Mouse (Mus musculus): ENCODE measurements around the gene Gm42791.
A peak's percentile ranks its signal among the peaks of the same experiment; 100 is the strongest.

Gm42791 gene

DNA sequence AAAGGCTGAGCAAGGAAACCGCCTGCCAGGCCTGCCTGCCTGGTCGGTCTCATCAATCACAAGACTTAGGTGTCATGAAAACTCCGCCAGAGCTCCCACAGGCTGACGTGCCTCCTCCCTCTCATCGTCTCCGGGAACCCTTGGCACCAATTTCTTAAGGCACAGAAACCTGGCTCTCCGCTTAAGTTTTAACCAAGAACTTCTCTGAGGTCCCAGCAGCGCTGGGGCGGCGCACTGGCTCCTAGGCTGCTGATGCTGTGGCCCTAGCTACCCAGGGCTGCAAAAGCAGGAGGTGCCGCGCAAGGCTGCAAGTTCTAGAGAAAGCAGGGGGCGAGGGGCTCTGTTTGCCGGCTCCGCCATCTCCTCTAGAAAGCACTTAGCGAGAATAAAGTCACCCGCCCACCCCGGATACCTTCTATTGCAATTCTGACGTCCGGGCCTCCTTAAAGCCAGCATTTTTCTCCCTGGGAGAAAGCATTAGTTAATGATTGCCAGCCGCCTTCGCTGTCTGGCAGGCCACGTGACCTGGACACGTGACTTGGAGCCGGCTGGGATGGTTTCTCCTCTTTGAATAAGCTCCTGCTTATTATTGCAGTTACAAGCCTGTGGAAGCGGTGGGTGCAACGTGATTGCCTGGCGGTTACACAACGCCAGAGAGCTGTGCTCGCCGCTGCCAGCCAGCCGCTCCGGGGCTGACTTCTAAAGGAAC is at the start of gene Gm42791:
Gene Gm42791 (minus strand): TSS at position 442 of the 709 bp plus-strand sequence.
- DNase-seq, result peak; percentile 96

DNA sequence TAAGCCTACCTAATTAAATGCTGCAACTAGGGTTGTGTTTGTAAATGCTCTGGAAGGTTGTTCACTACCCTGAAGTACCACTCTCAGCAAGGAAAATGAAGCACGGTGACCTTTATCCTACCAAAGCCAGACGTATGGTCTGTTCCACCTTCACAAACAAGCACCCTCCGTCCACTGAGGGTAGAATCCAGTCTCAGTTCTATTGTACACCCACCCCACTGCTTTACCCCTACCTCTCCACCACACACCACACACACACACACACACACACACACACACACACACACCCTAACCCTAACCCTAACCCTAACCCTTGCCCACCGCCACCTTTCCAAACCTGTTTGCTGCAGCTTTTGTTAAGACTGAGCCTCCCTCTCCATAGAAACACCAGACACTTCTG is 49.1 kb upstream of the Gm42791 start:
- DNase-seq, result no peak

DNA sequence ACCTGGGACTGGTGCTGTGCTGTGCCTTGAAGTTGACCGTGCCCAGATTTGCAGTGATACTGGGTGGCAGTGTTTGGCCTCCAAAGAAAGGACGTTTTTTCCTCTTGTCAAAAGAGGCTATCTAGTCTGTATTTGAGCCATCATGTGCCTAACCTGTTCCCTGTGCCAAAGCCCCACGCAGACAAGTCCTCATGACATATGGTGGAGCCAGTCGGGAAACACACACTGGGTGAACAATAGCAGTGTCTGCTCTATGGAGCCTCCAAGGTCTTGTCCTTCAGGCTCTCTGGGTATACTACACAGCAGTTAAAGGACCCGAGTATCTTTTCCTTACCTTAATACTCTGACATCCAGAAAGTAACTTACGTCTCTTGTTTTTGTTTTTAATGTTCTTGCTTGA is 48.3 kb upstream of the Gm42791 start:
- no peak for DNase-seq

DNA sequence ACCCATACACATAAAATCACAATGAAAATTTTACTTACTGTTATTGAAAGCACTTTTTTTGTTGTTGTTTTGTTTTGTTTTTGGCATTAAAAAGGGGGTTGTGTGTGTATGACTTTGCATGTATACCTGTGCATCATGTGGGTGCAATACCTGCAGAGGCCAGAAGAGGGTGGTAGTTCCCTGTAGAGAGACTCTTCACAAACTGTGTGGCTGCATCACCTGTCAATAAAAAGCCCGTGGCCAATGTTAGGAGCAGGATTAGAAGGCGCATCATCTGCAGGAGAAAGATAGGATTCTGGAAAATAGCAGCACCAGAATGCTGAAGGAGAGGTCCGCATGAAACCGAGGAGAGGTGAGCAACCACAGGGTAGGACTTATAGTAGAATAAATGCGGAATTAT is 44.9 kb upstream of the Gm42791 start:
- DNase-seq, result peak; percentile 51

DNA sequence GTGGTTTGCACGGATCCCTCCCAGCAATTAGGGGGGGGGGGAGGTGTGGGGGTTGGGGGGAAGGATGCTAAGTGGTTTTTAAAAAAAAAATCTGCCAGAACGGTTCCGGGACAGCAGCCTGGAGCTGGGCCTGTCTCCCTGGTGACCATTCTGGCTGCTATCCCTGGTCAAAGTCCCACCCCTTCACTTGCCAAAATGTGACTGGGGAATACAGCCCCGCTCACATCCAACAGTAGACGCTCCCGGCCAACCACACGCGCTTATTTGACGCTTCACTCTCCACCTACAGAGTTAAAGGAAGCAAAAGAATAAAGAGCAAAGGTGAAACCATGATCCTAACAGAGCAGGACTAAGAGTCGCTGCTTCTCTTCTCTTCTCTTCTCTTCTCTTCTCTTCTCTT is 42.8 kb upstream of the Gm42791 start:
- DNase-seq, result peak; percentile 79

DNA sequence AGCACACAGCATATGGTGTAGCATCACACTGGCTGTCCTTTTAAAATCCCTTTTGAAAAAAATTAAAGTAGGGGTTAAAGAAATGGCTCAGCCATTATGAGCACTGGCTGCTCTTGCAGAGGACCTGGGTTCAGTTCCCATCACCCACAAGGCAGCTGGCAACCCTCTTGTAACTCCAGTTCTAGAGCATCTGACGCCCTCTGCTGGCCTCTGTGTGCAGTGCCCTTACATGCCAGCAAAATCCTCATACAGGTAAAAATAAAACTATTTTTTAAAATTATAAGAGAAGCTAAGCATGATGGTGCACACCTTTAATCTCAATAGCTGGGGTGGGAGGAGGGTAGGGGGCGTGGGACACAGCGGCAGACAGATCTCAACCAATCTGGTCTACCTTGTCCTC is 42.0 kb upstream of the Gm42791 start:
- DNase-seq, result no peak

DNA sequence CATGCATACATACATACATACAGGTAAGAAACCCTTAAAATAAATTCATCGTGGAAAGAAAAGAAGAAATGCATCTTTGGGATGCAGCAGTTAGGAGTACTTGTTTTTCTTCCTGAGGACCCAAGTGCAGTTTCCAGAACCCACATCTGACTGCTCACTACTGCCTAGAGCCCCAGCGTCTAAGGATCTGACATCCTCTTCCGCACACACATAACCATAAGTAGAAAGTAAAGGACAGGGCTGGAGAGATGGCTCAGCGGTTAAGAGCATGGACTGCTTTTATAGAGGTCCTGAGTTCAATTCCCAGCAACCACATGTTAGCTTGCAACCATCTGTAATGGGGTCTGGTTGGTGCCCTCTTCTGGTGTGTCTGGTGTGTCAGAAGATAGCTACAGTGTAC is 37.5 kb upstream of the Gm42791 start:
- DNase-seq, result no peak

DNA sequence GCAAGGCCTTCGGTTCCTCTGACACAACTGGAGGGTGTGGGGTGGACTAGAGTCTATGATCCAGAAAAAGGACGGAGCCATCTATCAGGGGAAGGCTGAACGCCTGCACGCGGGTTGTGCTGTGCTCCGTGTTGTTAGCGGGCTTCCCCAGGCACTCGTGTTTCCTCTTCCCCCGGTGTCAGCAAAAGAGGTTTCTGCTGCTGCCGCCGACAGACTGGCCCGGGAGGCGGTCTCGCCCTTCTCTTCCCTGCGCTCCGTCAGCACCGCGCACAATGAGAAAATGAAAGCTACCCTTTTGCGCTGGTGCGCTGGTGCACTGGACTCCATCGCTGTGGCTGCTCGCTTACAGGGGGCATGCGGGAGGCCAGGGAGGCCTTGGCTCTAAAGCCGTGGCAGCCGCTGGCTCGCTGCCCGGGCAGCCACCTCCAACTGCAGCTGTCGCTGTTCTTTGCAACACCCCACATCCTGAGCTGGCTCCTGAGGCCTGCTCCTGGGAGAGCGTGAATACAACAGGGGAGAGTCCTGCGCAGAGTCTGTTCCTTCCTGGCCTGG is 36.3 kb upstream of the Gm42791 start:
- peak; percentile 73 for DNase-seq

DNA sequence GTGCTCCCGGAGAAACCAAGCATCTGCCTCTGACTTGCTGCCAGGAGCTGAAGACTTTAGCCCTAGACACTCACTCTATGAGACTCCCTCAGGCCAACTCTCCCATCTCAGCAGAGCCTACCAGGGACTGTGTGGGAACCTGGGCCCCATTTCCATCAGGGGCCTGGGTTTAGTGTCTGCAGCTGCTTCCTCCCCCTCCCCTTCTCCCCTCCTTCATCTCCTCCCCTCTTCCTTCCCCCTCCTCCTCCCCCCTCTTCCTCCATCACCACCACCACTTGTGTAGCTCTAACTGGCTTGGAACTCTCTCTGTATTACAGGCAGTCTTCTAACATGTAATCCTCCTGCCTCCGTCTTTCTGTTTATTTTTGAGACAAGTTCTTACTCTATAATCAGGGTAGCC is 35.2 kb upstream of the Gm42791 start:
- no peak for DNase-seq

DNA sequence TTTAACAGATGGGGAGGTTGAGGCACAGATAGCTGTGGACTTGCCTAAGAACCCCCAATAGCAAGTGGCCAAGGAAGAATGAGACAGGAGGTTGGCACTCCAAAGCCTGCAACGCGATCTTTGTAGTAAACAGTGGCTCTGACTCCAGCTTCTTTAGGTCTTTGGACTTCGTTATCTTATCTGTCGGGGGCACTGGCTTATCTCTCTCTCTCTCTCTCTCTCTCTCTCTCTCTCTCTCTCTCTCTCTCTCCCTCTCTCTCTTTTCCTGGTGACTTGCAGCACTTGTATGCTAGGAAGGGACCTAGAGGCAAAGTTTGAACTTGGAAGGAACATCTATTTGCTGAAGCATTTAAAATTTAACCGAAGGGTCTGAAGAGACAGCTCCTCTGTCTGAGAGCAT is 33.4 kb upstream of the Gm42791 start:
- DNase-seq, result no peak

DNA sequence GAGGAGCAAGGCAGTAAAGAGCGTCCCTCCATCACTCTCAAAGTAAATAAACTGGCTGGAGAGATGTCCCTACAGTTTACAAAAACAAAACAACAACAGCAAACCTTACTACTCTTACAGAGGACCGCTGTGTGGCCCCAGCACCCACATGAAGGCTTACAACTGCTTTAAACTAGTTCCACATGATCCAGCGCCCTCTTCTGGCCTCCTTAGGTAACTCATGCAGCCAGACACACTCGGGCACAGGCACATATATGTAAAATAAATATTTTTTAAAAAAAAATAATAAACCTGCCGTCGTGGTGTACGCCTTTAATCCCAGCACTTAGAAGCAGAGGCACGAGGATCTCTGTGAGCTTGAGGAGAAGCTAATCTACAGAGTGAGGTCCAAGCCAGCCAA is 32.4 kb upstream of the Gm42791 start:
- no peak for DNase-seq

DNA sequence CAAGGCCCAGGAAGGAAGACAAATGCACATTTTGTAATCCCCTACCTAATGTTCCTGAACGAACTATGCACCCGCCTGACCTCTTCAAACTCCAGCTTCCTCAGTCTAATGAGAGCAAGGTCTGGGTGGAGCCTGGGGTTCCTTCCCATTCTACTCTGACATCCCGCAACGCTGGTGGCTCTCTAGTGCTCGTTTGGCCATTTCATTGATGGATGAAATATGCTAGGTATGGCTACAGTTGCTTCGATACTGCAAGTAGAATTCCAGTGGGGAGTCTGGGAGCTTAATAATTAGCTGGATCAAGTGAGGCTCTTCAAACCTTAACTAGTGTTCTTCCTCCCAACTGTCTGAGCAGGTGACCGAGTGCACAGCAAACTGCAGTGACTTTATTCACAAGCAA is 26.2 kb upstream of the Gm42791 start:
- DNase-seq, result no peak

DNA sequence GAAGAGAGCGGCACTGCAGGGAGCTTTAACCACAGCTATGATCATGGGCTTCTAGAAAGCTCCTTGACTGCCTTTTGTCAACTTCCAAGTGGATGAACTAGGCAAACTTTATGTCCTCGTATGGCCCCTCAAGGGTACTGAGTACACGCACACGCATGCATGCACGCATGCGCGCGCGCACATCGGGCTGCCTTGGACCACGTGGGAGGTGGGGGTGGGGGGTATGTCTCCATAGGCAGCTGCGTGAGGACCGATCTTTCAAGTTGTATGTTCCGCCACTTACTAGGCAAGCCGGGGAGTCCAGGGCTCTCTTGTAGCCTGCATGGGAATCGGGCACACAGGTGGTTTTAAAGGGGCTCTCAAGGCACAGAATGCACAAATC is 25.7 kb upstream of the Gm42791 start:
- DNase-seq, result no peak

DNA sequence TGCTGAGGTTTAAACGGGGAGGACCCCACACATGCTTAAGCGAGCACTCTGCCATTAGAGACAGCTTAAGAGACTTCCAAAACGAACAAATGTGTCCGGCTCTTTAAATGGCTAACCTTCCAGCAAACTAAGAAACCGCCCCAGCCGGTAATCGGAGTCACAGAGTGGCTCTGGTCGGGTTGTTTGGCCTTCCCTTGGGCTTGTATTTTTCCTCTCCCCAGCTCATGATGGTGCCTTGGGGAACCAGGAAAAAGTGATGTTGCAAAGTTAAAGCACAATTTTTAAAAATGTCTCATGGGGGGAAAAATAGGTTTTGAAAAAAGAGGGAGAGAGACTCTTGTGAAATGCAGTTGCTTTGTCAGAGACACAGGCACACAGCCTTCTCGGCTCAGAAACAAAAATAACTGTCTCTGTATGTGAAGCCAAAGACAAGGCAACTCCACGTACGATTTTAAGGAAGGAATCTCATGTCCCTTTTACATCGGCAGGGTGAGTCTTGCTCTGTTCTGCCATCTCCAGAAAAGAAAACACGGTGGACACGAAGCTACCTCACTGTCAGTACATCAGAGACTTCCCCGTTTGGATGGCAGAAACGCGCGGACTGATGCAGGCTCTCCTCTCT is 25.2 kb upstream of the Gm42791 start:
- no peak for DNase-seq

DNA sequence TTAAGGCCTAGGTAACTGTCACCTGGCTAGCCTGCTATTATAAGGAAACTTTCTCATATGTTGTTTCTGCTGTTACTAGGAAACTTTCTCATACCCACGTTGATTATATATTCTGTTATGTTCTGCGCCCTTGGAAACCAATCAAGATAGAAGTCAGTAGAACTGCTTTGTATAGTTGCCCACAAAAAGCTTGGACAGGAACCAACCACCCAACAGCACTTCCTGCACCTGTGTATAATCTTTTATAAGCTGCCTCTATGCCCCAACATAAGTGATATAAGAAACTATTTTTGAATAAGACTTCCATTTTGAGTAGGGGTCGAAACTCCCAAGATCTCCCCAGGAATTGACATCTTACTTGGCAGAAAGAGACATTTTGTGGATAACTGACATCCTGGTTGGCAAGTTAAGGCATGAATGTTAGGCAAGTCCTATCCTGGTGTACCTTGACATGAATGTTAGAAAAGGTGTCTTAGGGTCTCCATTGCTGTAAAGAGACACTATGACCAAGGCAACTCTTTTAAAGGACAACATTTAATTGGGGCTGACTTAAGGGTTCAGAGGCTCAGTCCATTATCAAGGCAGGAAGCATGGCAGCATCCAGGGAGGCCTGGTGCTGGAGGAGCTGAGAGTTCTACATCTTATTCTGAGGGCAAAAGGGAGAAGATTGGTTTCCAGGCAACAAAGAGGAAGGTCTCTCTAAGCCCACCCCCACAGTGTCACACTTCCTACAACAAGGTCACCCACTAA is 22.9 kb upstream of the Gm42791 start:
- DNase-seq, result no peak

DNA sequence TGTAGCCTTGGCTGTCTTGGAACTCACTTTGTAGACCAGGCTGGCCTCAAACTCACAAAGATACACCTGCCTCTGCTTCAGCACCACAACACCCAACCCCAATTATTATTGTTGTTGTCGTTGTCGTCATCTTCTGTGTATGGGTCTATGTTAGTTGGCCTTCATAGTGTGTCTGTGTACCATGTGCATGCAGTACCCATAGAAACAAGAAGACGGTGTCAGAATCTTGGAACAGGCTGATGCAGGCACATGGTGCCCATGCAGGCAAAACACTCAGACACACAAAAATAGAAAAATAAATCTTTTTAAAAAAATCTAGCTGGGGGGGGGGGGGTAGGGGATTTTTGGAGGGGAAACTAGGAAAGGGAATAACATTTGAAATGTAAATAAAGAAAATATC is 22.2 kb upstream of the Gm42791 start:
- no peak for DNase-seq

DNA sequence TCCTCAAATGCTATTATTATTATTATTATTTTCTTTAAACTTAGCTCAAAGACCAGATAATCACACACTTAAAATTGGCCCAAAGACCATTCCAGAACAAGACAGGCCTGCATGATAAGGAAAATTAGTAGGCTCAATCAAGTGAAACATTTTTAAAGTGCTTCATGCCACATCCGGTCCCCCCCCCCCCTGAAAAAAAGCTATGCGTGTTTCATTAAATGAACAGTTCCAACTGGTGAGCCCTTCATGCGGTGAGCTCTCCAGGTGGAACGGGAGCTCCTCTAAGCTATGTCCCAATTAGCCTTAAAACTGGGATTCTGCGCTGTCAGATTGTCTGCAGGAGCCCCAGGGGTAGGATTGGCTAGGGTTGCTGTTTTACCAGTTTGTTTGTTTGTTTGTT is 21.3 kb upstream of the Gm42791 start:
- no peak for DNase-seq

DNA sequence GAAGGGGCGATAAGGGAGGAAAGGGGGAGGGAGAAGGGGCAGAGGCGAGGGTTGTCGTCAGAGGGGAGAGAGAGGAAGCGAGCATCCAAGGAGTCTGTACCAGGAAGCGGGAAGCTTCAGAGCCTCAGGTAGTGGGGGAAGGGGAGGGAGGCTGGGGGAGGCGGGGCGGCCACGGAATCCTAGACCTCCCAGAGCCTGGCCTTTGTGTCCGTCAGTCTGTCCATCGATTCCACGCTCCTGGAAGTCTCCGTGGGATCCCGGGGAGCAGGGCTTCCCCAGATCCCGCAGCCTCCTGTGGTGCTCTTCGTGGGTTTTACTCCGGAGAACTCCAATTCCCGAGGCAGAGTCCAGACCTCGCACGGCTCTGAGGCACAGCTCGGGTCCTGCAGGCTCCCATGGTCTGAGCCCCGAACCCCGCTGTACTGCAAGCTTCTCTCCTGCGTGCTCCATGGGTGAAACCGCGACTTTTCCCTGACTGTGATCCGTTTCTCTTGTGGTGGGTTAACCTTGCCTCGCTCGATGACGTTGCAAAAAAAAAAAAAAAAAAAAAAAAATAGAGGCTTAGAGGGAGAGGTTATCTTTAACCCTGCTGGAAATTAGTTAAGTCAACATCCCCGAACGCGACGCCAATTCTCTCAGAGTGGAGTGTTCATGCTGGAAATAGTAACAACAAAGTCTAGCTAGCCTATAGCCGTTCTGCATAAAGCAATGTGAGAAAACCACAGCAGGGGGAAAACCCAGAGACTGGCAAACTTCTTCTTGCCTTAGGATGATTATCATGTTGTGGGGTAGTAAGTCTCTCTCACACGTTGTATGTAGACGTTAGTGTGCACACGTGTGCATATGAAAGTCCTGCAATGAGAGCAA is 20.6 kb upstream of the Gm42791 start:
- no peak for DNase-seq

DNA sequence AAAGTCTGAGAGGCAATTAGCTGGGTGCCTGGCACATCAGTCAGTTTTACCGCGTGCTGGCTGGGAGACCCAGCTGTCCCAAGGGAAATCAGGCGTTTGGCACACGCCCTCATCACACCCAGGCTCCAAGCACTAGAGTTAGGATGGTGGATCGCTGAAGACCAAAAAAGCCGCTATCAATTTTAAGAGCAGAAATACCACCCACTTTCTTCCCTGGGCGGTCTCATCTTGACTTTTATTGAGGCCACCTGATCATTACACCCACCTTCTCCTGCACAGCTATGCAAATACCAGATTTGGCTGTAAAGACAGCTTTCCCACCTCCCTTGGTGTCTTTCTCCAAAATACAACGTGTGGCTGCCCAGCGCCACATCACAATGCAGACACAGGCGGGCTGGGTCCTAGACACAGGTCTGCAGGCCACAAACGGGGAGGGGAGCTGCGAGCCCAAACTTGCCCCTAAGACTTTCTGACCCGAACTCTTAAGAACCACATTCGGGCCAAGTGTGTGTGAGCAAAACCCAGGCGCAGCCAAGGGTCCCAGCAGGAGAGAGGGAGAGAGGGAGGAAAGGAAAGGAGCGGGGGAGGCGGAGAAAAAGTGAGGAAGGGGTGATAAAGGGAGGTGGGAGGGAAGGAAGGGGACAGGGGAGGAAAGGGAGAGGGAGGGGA is 19.8 kb upstream of the Gm42791 start:
- no peak for DNase-seq

DNA sequence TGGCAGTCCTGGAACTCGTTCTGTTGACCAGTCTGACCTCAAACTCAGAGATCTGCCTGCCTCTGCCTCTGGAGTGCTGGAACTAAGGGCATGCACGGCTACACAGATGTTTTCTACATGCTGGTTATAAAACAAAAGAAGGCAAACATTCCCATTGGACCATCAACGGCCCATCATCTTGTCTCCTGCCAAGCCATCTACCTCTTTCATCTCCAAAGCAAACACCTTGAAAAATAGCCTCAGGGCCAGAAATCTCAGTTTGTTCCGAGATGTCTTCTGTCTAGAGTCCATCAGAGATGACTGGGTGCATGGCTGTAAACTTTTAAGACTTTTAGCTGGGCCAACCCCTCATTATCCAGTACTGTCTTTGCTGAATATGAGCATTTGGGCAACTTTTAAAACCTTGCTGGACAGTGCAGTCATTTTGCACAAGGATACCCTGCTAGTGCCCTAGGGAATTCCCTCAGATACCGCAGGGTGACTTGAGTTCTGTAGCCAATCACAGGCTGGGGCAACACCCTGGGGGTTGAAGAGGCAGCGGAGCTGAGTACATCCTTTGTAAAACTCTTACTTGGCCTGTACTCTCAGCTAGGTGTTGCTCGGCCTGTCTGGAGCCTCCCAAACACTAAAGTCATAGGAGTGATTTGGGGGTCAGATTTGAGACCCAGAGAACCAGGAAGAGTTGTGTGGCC is 19.0 kb upstream of the Gm42791 start:
- DNase-seq, result no peak

DNA sequence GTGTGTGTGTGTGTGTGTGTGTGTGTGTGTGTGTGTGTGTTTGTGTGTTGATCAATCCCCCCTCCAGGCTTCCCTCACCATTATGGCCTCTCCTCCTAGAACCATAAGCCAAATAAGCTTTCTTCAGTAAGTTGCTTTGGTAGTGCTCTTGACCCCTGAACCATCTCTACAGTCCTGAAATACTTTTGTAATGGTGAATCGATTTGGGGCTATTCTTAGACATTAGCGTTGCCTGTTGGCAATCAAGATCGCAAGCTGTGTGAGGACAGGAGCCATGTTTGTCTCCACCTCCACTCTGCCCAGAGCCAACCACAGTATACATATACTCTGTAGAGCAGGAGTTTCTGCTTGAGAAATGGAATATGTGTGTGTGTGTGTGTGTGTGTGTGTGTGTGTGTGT is 14.2 kb upstream of the Gm42791 start:
- DNase-seq, result no peak

DNA sequence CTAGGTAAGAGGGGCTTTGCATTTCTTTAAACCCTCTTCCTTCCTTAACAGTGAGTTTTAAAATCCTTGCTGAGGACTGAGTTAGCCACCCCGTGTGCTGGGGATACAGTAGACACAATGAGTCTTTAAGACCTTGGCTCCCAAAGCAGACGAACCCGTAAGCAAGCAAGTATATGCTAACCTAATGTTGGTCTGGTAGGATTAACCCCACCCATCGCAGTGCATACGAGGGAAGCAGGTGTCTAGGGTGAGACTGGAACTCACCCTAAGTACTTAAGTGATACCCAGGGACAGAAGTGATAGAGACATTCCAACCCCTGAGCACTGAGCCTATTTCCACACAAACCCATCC is 12.3 kb upstream of the Gm42791 start:
- DNase-seq, result no peak

All from lung, postnatal 10 days (tissue).